Comparison of ENCODE assay signal across 8 mouse cellular contexts in the genomic region with DNA sequence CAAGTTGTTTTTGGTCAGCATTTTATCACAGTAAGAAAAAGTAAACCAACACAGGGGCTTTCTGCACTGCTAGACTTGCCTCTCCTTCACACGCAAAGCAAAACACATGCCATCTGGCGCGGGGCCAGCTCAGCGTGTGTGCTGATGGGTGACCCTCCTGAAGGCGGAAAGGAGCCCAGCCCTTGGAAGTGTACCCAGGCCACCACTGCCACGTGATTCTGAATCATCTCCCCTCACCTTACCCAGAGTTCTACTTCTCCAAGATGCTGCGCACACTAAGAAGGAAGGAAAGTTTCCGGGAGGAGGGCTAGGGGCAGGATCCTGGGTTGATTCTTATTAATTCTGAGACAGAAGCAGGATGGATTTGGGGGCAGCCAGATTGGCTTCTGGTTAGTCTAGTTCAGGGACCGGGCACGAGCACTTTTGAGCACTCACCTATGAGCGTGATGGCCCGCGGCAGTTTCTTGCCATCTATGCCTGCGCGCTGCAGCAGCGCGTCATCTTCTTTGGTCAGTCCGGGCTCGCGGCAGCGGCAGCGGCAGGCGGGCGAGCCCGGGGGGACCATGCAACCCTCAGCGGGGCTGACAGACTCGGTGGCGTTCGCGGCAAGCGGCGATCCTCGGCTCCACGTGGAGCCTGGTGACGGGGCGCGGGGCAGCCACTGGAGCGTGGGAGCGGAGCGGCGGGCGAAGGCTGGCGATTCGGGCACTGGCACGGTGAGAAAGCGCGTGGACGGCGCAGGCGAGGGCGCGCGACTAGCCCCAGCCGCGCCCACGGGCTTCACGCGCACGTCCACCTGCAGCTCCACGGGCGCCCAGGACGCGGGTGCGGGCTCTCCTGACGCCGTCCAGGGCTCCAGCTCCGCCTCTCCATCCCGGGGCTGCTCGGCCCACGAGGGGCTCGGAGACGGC. TPM values are rescaled to one million over a fixed set of nuclear protein-coding genes. Genes with fewer than 3 reads are reported as not detected.
DNase-seq lines count a peak whose midpoint lies in the region; ATAC-seq and TF ChIP-seq lines count a peak whose summit lies in the region.

No protein-coding gene starts in this region.

- peaks cover 7% of the 10 kb centered on the region; the same call in 1 of the 2 replicates for H3K4me1 ChIP-seq in forebrain, embryonic 14.5 days (ENCODE audit: control insufficient read depth, insufficient read depth, low read length)
- peaks cover 19% of the 10 kb centered on the region for H3K4me1 ChIP-seq in hindbrain, embryonic 15.5 days (replicated peaks)
- H3K4me1 ChIP-seq in liver, adult 2 months (ENCODE audit: control insufficient read depth, insufficient read depth, low read length): peaks cover 4% of the 10 kb centered on the region

- TF ChIP-seq POLR2A in liver, adult 2 months (IDR thresholded peaks at IDR 0.05; ENCODE audit: extremely low read depth, insufficient read depth, low read length): no peak

- DNase-seq in heart, adult 11 months: peak; percentile 94
- DNase-seq in heart, adult 9 months (ENCODE audit: low spot score in 2 of 2): no peak
- peak; percentile 65 for DNase-seq in adrenal gland, adult 2 months
- DNase-seq in forebrain, embryonic 14.5 days (ENCODE audit: low spot score): peak; percentile 75
- no peak for DNase-seq in liver, adult 2 months (ENCODE audit: extremely low read depth, low read depth, low spot score)
- DNase-seq in neural tube, embryonic 10.5 days (ENCODE audit: extremely low spot score, low spot score): peak; percentile 67

- WGBS in forebrain, embryonic 14.5 days: under 1% methylated on average over 61 of the region's 72 CpGs
- WGBS in hindbrain, embryonic 15.5 days: 1% methylated on average over 61 of the region's 72 CpGs
- WGBS in liver, adult 2 months: 2% methylated on average over 72 of the region's 72 CpGs

- H3K79me2 ChIP-seq in liver, adult 2 months (ENCODE audit: control insufficient read depth, insufficient read depth, low read length): no peaks in the 10 kb centered on the region

- H3K9me3 ChIP-seq in forebrain, embryonic 14.5 days (replicated peaks; ENCODE audit: control insufficient read depth, low read length): no peaks in the 10 kb centered on the region
- no peaks in the 10 kb centered on the region for H3K9me3 ChIP-seq in hindbrain, embryonic 15.5 days

- H3K9ac ChIP-seq in forebrain, embryonic 14.5 days (ENCODE audit: low read length): peak overlapping the region; percentile 58
- H3K9ac ChIP-seq in hindbrain, embryonic 15.5 days: peak overlapping the region; percentile 40
- peak overlapping the region; percentile 5; the same call in 1 of the 2 replicates for H3K9ac ChIP-seq in liver, adult 2 months (ENCODE audit: low read depth, low read length)

- H3K27me3 ChIP-seq in forebrain, embryonic 14.5 days (replicated peaks; ENCODE audit: control insufficient read depth, insufficient read depth, low read length): peaks cover 49% of the 10 kb centered on the region
- H3K27me3 ChIP-seq in hindbrain, embryonic 15.5 days: peaks cover 59% of the 10 kb centered on the region
- peaks cover 6% of the 10 kb centered on the region for H3K27me3 ChIP-seq in liver, adult 2 months (ENCODE audit: control insufficient read depth, insufficient read depth, low read length)

- peak overlapping the region; percentile 50 for H3K4me3 ChIP-seq in forebrain, embryonic 14.5 days (ENCODE audit: low read depth, low read length)
- peak overlapping the region; percentile 58 for H3K4me3 ChIP-seq in hindbrain, embryonic 15.5 days
- peak overlapping the region; percentile 48; the same call in 1 of the 2 replicates for H3K4me3 ChIP-seq in liver, adult 2 months (ENCODE audit: insufficient read depth, low read depth, low read length)

- no peak overlapping the region for H3K27ac ChIP-seq in forebrain, embryonic 14.5 days (ENCODE audit: low read depth, low read length)
- H3K27ac ChIP-seq in hindbrain, embryonic 15.5 days (replicated peaks): no peak overlapping the region
- no peak overlapping the region for H3K27ac ChIP-seq in liver, adult 2 months (replicated peaks; ENCODE audit: insufficient read depth, low read depth, low read length)

- peak; percentile 83 for ATAC-seq in forebrain, embryonic 14.5 days
- peak; percentile 59 for ATAC-seq in hindbrain, embryonic 15.5 days (ENCODE audit: low FRiP score, low read depth)
- ATAC-seq in inflammation-experienced regulatory T-cells, adult 6 months: no peak

- H3K4me2 ChIP-seq in forebrain, embryonic 14.5 days (ENCODE audit: low read length): peak overlapping the region; percentile 100
- peak overlapping the region; percentile 99 for H3K4me2 ChIP-seq in hindbrain, embryonic 15.5 days

- no peaks in the 10 kb centered on the region for H3K36me3 ChIP-seq in forebrain, embryonic 14.5 days (ENCODE audit: control insufficient read depth, insufficient read depth, low read length)
- H3K36me3 ChIP-seq in hindbrain, embryonic 15.5 days: no peaks in the 10 kb centered on the region
- no peaks in the 10 kb centered on the region for H3K36me3 ChIP-seq in liver, adult 2 months (ENCODE audit: control insufficient read depth, insufficient read depth, low read length)

- TF ChIP-seq CTCF in liver, adult 2 months (IDR thresholded peaks at IDR 0.05; ENCODE audit: low read depth, low read length): no peak

RNA-seq across cellular contexts. Expression of gene Klrg2, which starts 0.8 kb away (rescaled TPM):
- total RNA-seq in adrenal gland, adult 2 months (2021): 1 to 10 TPM; 3.6 to 6.4 TPM
- polyA plus RNA-seq in adrenal gland, adult 2 months (2012; rRNA removed): 6.5 and 8.2 TPM in 2 replicates
- 0.16 TPM in 1 of 2 replicates, not detected in the other for polyA plus RNA-seq in forebrain, embryonic 14.5 days (2014; fragmentation: Nextera tagmentation; extraction: Ambion mirVana)
- 0.08 and 0.21 TPM in 2 replicates for polyA plus RNA-seq in hindbrain, embryonic 15.5 days (2015; fragmentation: Nextera tagmentation; extraction: Ambion mirVana)
- 0.07 TPM in 1 of 2 replicates, not detected in the other for total RNA-seq in liver, adult 2 months (2014; rRNA removed)
- not detected in 2 replicates for polyA plus RNA-seq in liver, adult 2 months (2012; rRNA removed)
- polyA plus RNA-seq in inflammation-experienced regulatory T-cells, adult 6 months (2017; shearing (Covaris generic)): not detected

RNA-seq across cellular contexts. Expression of gene Clec2l, which starts 26.7 kb away (rescaled TPM):
- 1 to 10 TPM; 1.6 to 3.4 TPM for total RNA-seq in adrenal gland, adult 2 months (2021)
- polyA plus RNA-seq in adrenal gland, adult 2 months (2012; rRNA removed): 4.3 and 6.4 TPM in 2 replicates
- 8.8 and 9.3 TPM in 2 replicates for polyA plus RNA-seq in forebrain, embryonic 14.5 days (2014; fragmentation: Nextera tagmentation; extraction: Ambion mirVana)
- 36.8 and 43.6 TPM in 2 replicates for polyA plus RNA-seq in hindbrain, embryonic 15.5 days (2015; fragmentation: Nextera tagmentation; extraction: Ambion mirVana)
- not detected in 2 replicates for total RNA-seq in liver, adult 2 months (2014; rRNA removed)
- not detected in 2 replicates for polyA plus RNA-seq in liver, adult 2 months (2012; rRNA removed)
- polyA plus RNA-seq in inflammation-experienced regulatory T-cells, adult 6 months (2017; shearing (Covaris generic)): under 1 TPM in 1 of 3 experiments, not detected in 2; 0.25 TPM

Comparison
In these comparisons a context has a peak if more than half of its experiments do, and no peak if none do; other contexts are left out.
1. DNase-seq: peak in heart, adult 11 months (single experiment), adrenal gland, adult 2 months (single experiment), forebrain, embryonic 14.5 days (single experiment) and neural tube, embryonic 10.5 days (single experiment); none in heart, adult 9 months (0 of 2) and liver, adult 2 months (single experiment).
2. H3K9ac ChIP-seq: peak in every context shown above with its lines; median percentile 58 in forebrain, embryonic 14.5 days; 40 in hindbrain, embryonic 15.5 days; 5 in liver, adult 2 months.
3. Peak in every context shown above with its lines, with median percentiles within 50 percentile points of each other: H3K4me3 ChIP-seq.